Mouse (Mus musculus): Measurements from ENCODE around the gene Ucp1.
A peak's percentile ranks its signal among the peaks of the same experiment; 100 is the strongest.

The Ucp1 gene

DNA sequence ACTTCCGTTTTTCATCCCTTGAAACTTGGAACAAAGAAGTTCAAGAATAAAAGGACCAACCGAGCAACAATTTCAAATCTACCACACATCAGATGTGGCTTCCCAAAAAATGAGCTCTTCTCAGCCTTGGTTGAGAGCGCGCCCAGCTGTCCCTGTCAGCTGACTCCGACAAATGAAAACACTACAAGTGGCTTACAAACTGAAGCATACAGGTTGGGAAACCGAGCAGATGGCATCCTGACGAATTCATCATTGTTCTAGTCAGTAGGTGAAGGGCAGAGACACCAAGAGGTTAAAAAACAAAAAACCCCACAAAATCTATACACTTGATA is 41.4 kb downstream of the Ucp1 start:
- no peak for DNase-seq (ENCODE audit: low read depth in 1 of 2, low spot score in 2 of 2)

DNA sequence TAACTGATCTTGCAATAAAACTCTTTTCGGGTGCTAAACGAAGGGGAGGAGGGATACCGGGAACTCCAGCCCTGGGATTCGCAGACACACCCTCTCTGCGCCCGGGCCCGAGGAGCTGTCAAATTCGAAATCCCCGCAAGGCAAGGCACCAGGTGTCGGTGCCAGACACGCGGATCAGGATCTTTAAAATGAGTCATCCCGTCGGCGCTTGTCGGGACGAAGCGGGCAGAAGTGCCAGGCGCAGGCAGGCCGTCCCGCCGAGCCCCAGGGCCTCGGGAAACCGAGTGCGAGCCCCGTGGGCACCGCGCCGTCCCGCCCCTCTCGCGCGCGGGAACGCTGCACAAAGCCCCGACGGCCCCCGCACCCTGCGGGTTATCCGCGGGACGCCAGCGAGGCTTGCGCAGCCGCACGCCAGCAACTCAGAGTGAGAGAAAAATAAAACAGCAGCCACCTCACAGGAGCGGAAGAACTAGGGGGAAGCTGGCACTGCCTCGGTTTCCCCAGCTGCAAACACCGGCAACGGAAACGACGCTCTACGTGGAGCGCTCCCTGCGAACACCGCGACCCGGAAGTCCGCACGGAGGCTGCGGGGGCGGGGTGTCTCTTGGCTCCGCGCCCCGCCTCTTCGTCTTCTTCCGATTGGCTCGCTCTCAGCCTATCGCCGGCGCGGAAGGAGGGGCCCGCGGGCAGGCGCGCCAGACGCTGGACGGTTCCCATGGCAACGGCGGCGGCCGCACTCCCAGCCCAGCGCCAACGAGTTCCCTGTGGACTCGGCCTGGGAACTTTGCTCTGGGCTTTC is 41.9 kb downstream of the Ucp1 start, which contains the start of gene Elmod2:
TSS of gene Elmod2 (minus strand) at position 588 of the 799 bp plus-strand sequence.
- peak; percentile 84 to 88 for DNase-seq (ENCODE audit: low read depth in 1 of 2, low spot score in 2 of 2)

GRCm38 (mm10) chr8:83332864-83333263 is 42.7 kb downstream of the Ucp1 start:
- no peak for DNase-seq (ENCODE audit: low read depth in 1 of 2, low spot score in 2 of 2)

- no peak for DNase-seq (ENCODE audit: low read depth in 1 of 2, low spot score in 2 of 2)
Observed at GRCm38 (mm10) chr8:83342076-83342475, 51.9 kb downstream of the Ucp1 start.

- no peak for DNase-seq (ENCODE audit: low read depth in 1 of 2, low spot score in 2 of 2)
Observed at GRCm38 (mm10) chr8:83342693-83343092, 52.5 kb downstream of the Ucp1 start.

All from monocyte, adult 2 months (primary cell).